Mouse (Mus musculus) heart, postnatal 0 days (tissue): Measurements from ENCODE around the gene Scyl1. TPM values are rescaled to one million over a fixed set of nuclear protein-coding genes. Genes with fewer than 3 reads are reported as not detected.

Experiments used
- ATAC-seq: fragments of 200-750 bp; cut with Nextera tagmentation; 2 replicates; pipeline ENCODE4 v1.8.0; 2017; ENCODE audit warnings: low read depth, moderate number of reproducible peaks, moderate library complexity; ENCODE audit not compliant: insufficient read depth
- DNase-seq: peaks from one replicate; pipeline ENCODE4 v3.0.0-alpha.2; 2016; ENCODE audit warnings: low spot score
- H3K27ac ChIP-seq: fragments of 300-500 bp; sonication (generic); 2 replicates; pipeline ENCODE4 v1.5.1; 2014; ENCODE audit warnings: low read depth, mild to moderate bottlenecking
- H3K27me3 ChIP-seq: fragments of 300-500 bp; sonication (generic); 2 replicates; pipeline ENCODE4 v1.6.1; 2014; ENCODE audit warnings: low read length, mixed read lengths; ENCODE audit not compliant: control insufficient read depth, insufficient read depth
- H3K36me3 ChIP-seq: fragments of 300-500 bp; sonication (generic); replicated peaks from 2 replicates; pipeline ENCODE4 v1.6.1; 2014; ENCODE audit warnings: low read length, mixed read lengths; ENCODE audit not compliant: control insufficient read depth, insufficient read depth
- H3K4me1 ChIP-seq: fragments of 300-500 bp; sonication (generic); 2 replicates; pipeline ENCODE4 v1.6.1; 2014; ENCODE audit warnings: antibody characterized with exemption; ENCODE audit not compliant: control insufficient read depth, insufficient read depth
- H3K4me2 ChIP-seq: fragments of 300-500 bp; sonication (generic); 2 replicates; pipeline ENCODE4 v1.6.1; 2014; ENCODE audit warnings: low read depth, mild to moderate bottlenecking, low read length, moderate library complexity
- H3K4me3 ChIP-seq: fragments of 300-500 bp; sonication (generic); 2 replicates; pipeline ENCODE4 v1.5.1; 2014; ENCODE audit warnings: low read depth, low read length
- H3K9ac ChIP-seq: fragments of 300-500 bp; sonication (generic); replicated peaks from 2 replicates; pipeline ENCODE4 v1.6.1; 2014; ENCODE audit warnings: low read depth, low read length, mixed read lengths
- H3K9me3 ChIP-seq: fragments of 300-500 bp; sonication (generic); replicated peaks from 2 replicates; pipeline ENCODE4 v1.6.1; 2016; ENCODE audit warnings: low read length; ENCODE audit not compliant: control insufficient read depth
- CTCF ChIP-seq: IDR thresholded peaks from 2 replicates; pipeline ENCODE4 v1.5.1; 2016; ENCODE audit warnings: antibody characterized with exemption, control low read depth, low read depth
- EP300 ChIP-seq: IDR thresholded peaks from 2 replicates; pipeline ENCODE4 v1.6.1; 2016; ENCODE audit warnings: antibody characterized with exemption, low read depth
- WGBS: fragments of 180-500 bp; shearing (Covaris S2); extraction: QIAGEN DNeasy Blood & Tissue Kit; methylation state at CpG from one replicate; pipeline ENCODE4 v1.1.7; 2014; 5-methylcytosine and 5-hydroxymethylcytosine counted together
- polyA plus RNA-seq: library from polyadenylated mRNA; unstranded; fragments of >200 nt; fragmentation: Nextera tagmentation; extraction: Ambion mirVana; gene quantifications from 2 replicates; pipeline ENCODE4 v1.2.1, GENCODE M21; 2015
- total RNA-seq: library from RNA; depleted of rRNA; stranded (reverse); fragments of >200 nt; gene quantifications from 2 replicates; pipeline ENCODE4 v1.2.3, GENCODE M21; 2014; ENCODE audit warnings: low replicate concordance

Scyl1 gene
- total and polyA plus RNA-seq, 2 experiments from 2014 or later: 47.1 to 82.4 TPM

GRCm38 (mm10) chr19:5806051-5806808 is 35.0 kb upstream of the Scyl1 start:
- no peaks in the 10 kb centered on the region for H3K9me3 ChIP-seq
- no peaks in the 10 kb centered on the region for H3K27me3 ChIP-seq
- H3K4me3 ChIP-seq: peak overlapping the region; percentile 6; the same call in 1 of the 2 replicates
- H3K9ac ChIP-seq: no peak overlapping the region
- ATAC-seq: no peak
- TF ChIP-seq CTCF (no peak), EP300 (0 out of 2 replicates have a peak, but pooled peaks have one; percentile 41)
- H3K4me2 ChIP-seq: peak overlapping the region; percentile 43
- peaks cover 73% of the 10 kb centered on the region for H3K4me1 ChIP-seq
- peak; percentile 78 for DNase-seq
- H3K36me3 ChIP-seq: no peaks in the 10 kb centered on the region
- H3K27ac ChIP-seq: peak overlapping the region; percentile 100
- WGBS: 4% methylated on average over 8 of the region's 8 CpGs

- Histone ChIP-seq H3K9me3 (no peaks in the 10 kb centered on the region), H3K4me1 (peaks cover 57% of the 10 kb centered on the region), H3K4me3 (peak overlapping the region; percentile 90), H3K27me3 (no peaks in the 10 kb centered on the region), H3K4me2 (peak overlapping the region; percentile 84), H3K36me3 (peaks cover 16% of the 10 kb centered on the region), H3K9ac (peak overlapping the region; percentile 69), H3K27ac (peak overlapping the region; percentile 100)
- ATAC-seq (no peak), DNase-seq (no peak)
- 31% methylated on average over 8 of the region's 8 CpGs for WGBS
- no peak for TF ChIP-seq CTCF
- no peak for TF ChIP-seq EP300
These were observed 33.2 kb upstream of the Scyl1 start for GRCm38 (mm10) chr19:5804371-5804899.

- peaks cover 19% of the 10 kb centered on the region for H3K36me3 ChIP-seq
- no peak for TF ChIP-seq CTCF
- no peak for TF ChIP-seq EP300
- peak overlapping the region; percentile 90 for H3K4me3 ChIP-seq
- H3K27me3 ChIP-seq: no peaks in the 10 kb centered on the region
- peak overlapping the region; percentile 100 for H3K27ac ChIP-seq
- no peak for DNase-seq
- ATAC-seq: no peak
- H3K4me1 ChIP-seq: peaks cover 53% of the 10 kb centered on the region
- 1% methylated on average over 16 of the region's 16 CpGs for WGBS
- H3K9me3 ChIP-seq: no peaks in the 10 kb centered on the region
- peak overlapping the region; percentile 84 for H3K4me2 ChIP-seq
- H3K9ac ChIP-seq: peak overlapping the region; percentile 69
These were observed 32.7 kb upstream of the Scyl1 start for GRCm38 (mm10) chr19:5803881-5804279.

- H3K27ac ChIP-seq: peak overlapping the region; percentile 100
- H3K4me3 ChIP-seq: peak overlapping the region; percentile 90
- DNase-seq (peak; percentile 92), ATAC-seq (peak; percentile 91)
- H3K4me2 ChIP-seq: peak overlapping the region; percentile 84
- WGBS: under 1% methylated on average over 61 of the region's 67 CpGs
- TF ChIP-seq EP300: peak; percentile 99
- no peak for TF ChIP-seq CTCF
- H3K36me3 ChIP-seq: peaks cover 24% of the 10 kb centered on the region
- H3K27me3 ChIP-seq: no peaks in the 10 kb centered on the region
- peaks cover 47% of the 10 kb centered on the region for H3K4me1 ChIP-seq
- H3K9me3 ChIP-seq: no peaks in the 10 kb centered on the region
- peak overlapping the region; percentile 88 for H3K9ac ChIP-seq
These were observed 32.0 kb upstream of the Scyl1 start for GRCm38 (mm10) chr19:5803041-5803880.

GRCm38 (mm10) chr19:5802787-5803040 is 31.5 kb upstream of the Scyl1 start:
- Histone ChIP-seq H3K9ac (peak overlapping the region; percentile 88), H3K4me2 (peak overlapping the region; percentile 84), H3K4me1 (peaks cover 43% of the 10 kb centered on the region), H3K27me3 (no peaks in the 10 kb centered on the region), H3K9me3 (no peaks in the 10 kb centered on the region), H3K4me3 (peak overlapping the region; percentile 90), H3K36me3 (peaks cover 29% of the 10 kb centered on the region), H3K27ac (peak overlapping the region; percentile 100)
- TF ChIP-seq EP300 (no peak; the same call in 1 of the 2 replicates), CTCF (no peak)
- no peak for DNase-seq
- ATAC-seq: no peak
- WGBS: 0% methylated on average over 4 of the region's 4 CpGs
